Mouse (Mus musculus): ENCODE measurements around the gene Neto2. TPM values are rescaled to one million over a fixed set of nuclear protein-coding genes. Genes with fewer than 3 reads are reported as not detected.

Gene Neto2
- polyA plus RNA-seq, 1 experiment from 2014 or later: 48.1 TPM

- Histone ChIP-seq H3K27me3 (replicated peaks) (no peaks in the 10 kb centered on the region), H3K4me1 (no peaks in the 10 kb centered on the region), H3K4me2 (no peak overlapping the region), H3K9ac (replicated peaks) (no peak overlapping the region), H3K9me3 (replicated peaks) (no peaks in the 10 kb centered on the region), H3K36me3 (no peaks in the 10 kb centered on the region), H3K4me3 (replicated peaks) (no peak overlapping the region), H3K27ac (replicated peaks) (no peak overlapping the region)
- WGBS: 81% methylated on average over 8 of the region's 8 CpGs
- no peak for ATAC-seq (ENCODE audit: low FRiP score)
These were observed 99.0 kb downstream of the Neto2 start for GRCm38 (mm10) chr8:85601741-85602140.

- no peak overlapping the region for H3K4me2 ChIP-seq
These were observed 103.1 kb downstream of the Neto2 start for GRCm38 (mm10) chr8:85597413-85598191.

GRCm38 (mm10) chr8:85595391-85595790 is 105.3 kb downstream of the Neto2 start:
- H3K9ac ChIP-seq (replicated peaks): no peak overlapping the region
- H3K4me2 ChIP-seq: no peak overlapping the region
- no peaks in the 10 kb centered on the region for H3K9me3 ChIP-seq (replicated peaks)
- no peak for ATAC-seq (ENCODE audit: low FRiP score)
- H3K4me3 ChIP-seq (replicated peaks): no peak overlapping the region
- no peaks in the 10 kb centered on the region for H3K27me3 ChIP-seq (replicated peaks)
- H3K36me3 ChIP-seq: no peaks in the 10 kb centered on the region
- H3K27ac ChIP-seq (replicated peaks): no peak overlapping the region
- WGBS: 37% methylated on average over 6 of the region's 6 CpGs
- H3K4me1 ChIP-seq: no peaks in the 10 kb centered on the region

More at GRCm38 (mm10) chr8:85597413-85598191, 103.1 kb downstream of the Neto2 start:
- H3K4me1 ChIP-seq: no peaks in the 10 kb centered on the region
- H3K4me3 ChIP-seq (replicated peaks): no peak overlapping the region
- no peak for ATAC-seq (ENCODE audit: low FRiP score)
- no peaks in the 10 kb centered on the region for H3K36me3 ChIP-seq
- H3K9me3 ChIP-seq (replicated peaks): no peaks in the 10 kb centered on the region
- no peak overlapping the region for H3K9ac ChIP-seq (replicated peaks)
- H3K27ac ChIP-seq (replicated peaks): no peak overlapping the region
- WGBS: 69% methylated on average over 8 of the region's 8 CpGs
- no peaks in the 10 kb centered on the region for H3K27me3 ChIP-seq (replicated peaks)

- no peak for ATAC-seq (ENCODE audit: low FRiP score)
- no peak overlapping the region for H3K27ac ChIP-seq (replicated peaks)
- H3K27me3 ChIP-seq (replicated peaks): no peaks in the 10 kb centered on the region
- H3K36me3 ChIP-seq: no peaks in the 10 kb centered on the region
- no peaks in the 10 kb centered on the region for H3K9me3 ChIP-seq (replicated peaks)
- no peak overlapping the region for H3K4me3 ChIP-seq (replicated peaks)
- H3K4me2 ChIP-seq: no peak overlapping the region
- H3K4me1 ChIP-seq: no peaks in the 10 kb centered on the region
- no peak overlapping the region for H3K9ac ChIP-seq (replicated peaks)
- WGBS: 62% methylated on average over 3 of the region's 3 CpGs
These were observed 105.7 kb downstream of the Neto2 start for GRCm38 (mm10) chr8:85594983-85595382.

GRCm38 (mm10) chr8:85593324-85593723 is 107.4 kb downstream of the Neto2 start:
- WGBS: 91% methylated on average over 3 of the region's 3 CpGs
- Histone ChIP-seq H3K4me3 (replicated peaks) (no peak overlapping the region), H3K27me3 (replicated peaks) (no peaks in the 10 kb centered on the region), H3K27ac (replicated peaks) (no peak overlapping the region), H3K36me3 (no peaks in the 10 kb centered on the region), H3K9me3 (replicated peaks) (no peaks in the 10 kb centered on the region), H3K4me1 (no peaks in the 10 kb centered on the region), H3K9ac (replicated peaks) (no peak overlapping the region), H3K4me2 (no peak overlapping the region)
- no peak for ATAC-seq (ENCODE audit: low FRiP score)

- Histone ChIP-seq H3K27ac (replicated peaks) (no peak overlapping the region), H3K4me3 (replicated peaks) (no peak overlapping the region), H3K9me3 (replicated peaks) (no peaks in the 10 kb centered on the region), H3K9ac (replicated peaks) (no peak overlapping the region), H3K4me2 (no peak overlapping the region), H3K27me3 (replicated peaks) (no peaks in the 10 kb centered on the region), H3K4me1 (no peaks in the 10 kb centered on the region), H3K36me3 (no peaks in the 10 kb centered on the region)
- no peak for ATAC-seq (ENCODE audit: low FRiP score)
- 80% methylated on average over 1 of the region's 1 CpGs for WGBS
These were observed 109.2 kb downstream of the Neto2 start for GRCm38 (mm10) chr8:85591532-85591931.

- no peak for ATAC-seq (ENCODE audit: low FRiP score)
- Histone ChIP-seq H3K27ac (replicated peaks) (no peak overlapping the region), H3K9ac (replicated peaks) (no peak overlapping the region), H3K36me3 (no peaks in the 10 kb centered on the region), H3K4me1 (no peaks in the 10 kb centered on the region), H3K9me3 (replicated peaks) (no peaks in the 10 kb centered on the region), H3K4me2 (no peak overlapping the region), H3K4me3 (replicated peaks) (no peak overlapping the region), H3K27me3 (replicated peaks) (no peaks in the 10 kb centered on the region)
- 74% methylated on average over 1 of the region's 1 CpGs for WGBS
These were observed 110.5 kb downstream of the Neto2 start for GRCm38 (mm10) chr8:85590258-85590657.

GRCm38 (mm10) chr8:85588596-85588995 is 112.1 kb downstream of the Neto2 start:
- WGBS: 92% methylated on average over 2 of the region's 2 CpGs
- Histone ChIP-seq H3K4me3 (replicated peaks) (no peak overlapping the region), H3K9ac (replicated peaks) (no peak overlapping the region), H3K4me2 (no peak overlapping the region), H3K36me3 (no peaks in the 10 kb centered on the region), H3K27ac (replicated peaks) (no peak overlapping the region), H3K4me1 (no peaks in the 10 kb centered on the region), H3K27me3 (replicated peaks) (no peaks in the 10 kb centered on the region), H3K9me3 (replicated peaks) (no peaks in the 10 kb centered on the region)
- no peak for ATAC-seq (ENCODE audit: low FRiP score)

Small RNAs within 50 kb of the gene (microRNA-seq; reads per million reads assigned to microRNA genes)
- gene Mir8109: not detected

Other genes with a start within 250 kb of the Neto2 start
- gene Gpt2, start 208.3 kb downstream of the Neto2 start, polyA plus RNA-seq (2015; fragmentation: Nextera tagmentation; extraction: Ambion mirVana): 51.2 and 60.2 TPM in 2 replicates
- 168 and 176 TPM in 2 replicates for gene Dnaja2, start 145.6 kb downstream of the Neto2 start, polyA plus RNA-seq (2015; fragmentation: Nextera tagmentation; extraction: Ambion mirVana)
- gene Itfg1, start 140.0 kb upstream of the Neto2 start, polyA plus RNA-seq (2015; fragmentation: Nextera tagmentation; extraction: Ambion mirVana): 181 and 200 TPM in 2 replicates
- gene Phkb, start 140.0 kb upstream of the Neto2 start, polyA plus RNA-seq (2015; fragmentation: Nextera tagmentation; extraction: Ambion mirVana): 40.3 and 44.3 TPM in 2 replicates